Mouse (Mus musculus) kidney, embryonic 15.5 days (tissue): ENCODE results near the gene Ddhd1. TPM values are rescaled to one million over a fixed set of nuclear protein-coding genes. Genes with fewer than 3 reads are reported as not detected.

ENCODE experiments used
- ATAC-seq: fragments of 200-750 bp; cut with Nextera tagmentation; replicated peaks from 2 replicates; pipeline ENCODE4 v1.8.0; 2017; ENCODE audit warnings: moderate TSS enrichment; ENCODE audit not compliant: low FRiP score
- H3K27ac ChIP-seq: fragments of 300-500 bp; sonication (generic); 2 replicates; pipeline ENCODE4 v1.5.1; 2015; ENCODE audit warnings: mild to moderate bottlenecking, inconsistent platforms
- H3K27me3 ChIP-seq: fragments of 300-500 bp; sonication (generic); 2 replicates; pipeline ENCODE4 v1.6.1; 2015; ENCODE audit warnings: inconsistent platforms
- H3K36me3 ChIP-seq: fragments of 300-500 bp; sonication (generic); 2 replicates; pipeline ENCODE4 v1.6.1; 2015; ENCODE audit warnings: inconsistent platforms
- H3K4me1 ChIP-seq: fragments of 300-500 bp; sonication (generic); 2 replicates; pipeline ENCODE4 v1.6.1; 2015; ENCODE audit warnings: inconsistent platforms
- H3K4me2 ChIP-seq: fragments of 300-500 bp; sonication (generic); 2 replicates; pipeline ENCODE4 v1.6.1; 2015; ENCODE audit warnings: moderate library complexity, mild to moderate bottlenecking, inconsistent platforms
- H3K4me3 ChIP-seq: fragments of 300-500 bp; sonication (generic); replicated peaks from 2 replicates; pipeline ENCODE4 v1.5.1; 2015; ENCODE audit warnings: mild to moderate bottlenecking, inconsistent platforms
- H3K9ac ChIP-seq: fragments of 300-500 bp; sonication (generic); 2 replicates; pipeline ENCODE4 v1.6.1; 2015; ENCODE audit warnings: mild to moderate bottlenecking, inconsistent platforms
- H3K9me3 ChIP-seq: fragments of 300-500 bp; sonication (generic); replicated peaks from 2 replicates; pipeline ENCODE4 v1.6.1; 2016; ENCODE audit warnings: inconsistent platforms
- WGBS: fragments of 180-500 bp; shearing (Covaris S2); methylation state at CpG from one replicate; pipeline ENCODE4 v1.1.7; 2015; ENCODE audit warnings: mixed read lengths; 5-methylcytosine and 5-hydroxymethylcytosine counted together
- polyA plus RNA-seq: library from polyadenylated mRNA; unstranded; fragments of >200 nt; fragmentation: Nextera tagmentation; extraction: Ambion mirVana; gene quantifications from 2 replicates; pipeline ENCODE4 v1.2.1, GENCODE M21; 2015

Gene Ddhd1
- 5.6 and 7.8 TPM in 2 replicates for polyA plus RNA-seq

DNA sequence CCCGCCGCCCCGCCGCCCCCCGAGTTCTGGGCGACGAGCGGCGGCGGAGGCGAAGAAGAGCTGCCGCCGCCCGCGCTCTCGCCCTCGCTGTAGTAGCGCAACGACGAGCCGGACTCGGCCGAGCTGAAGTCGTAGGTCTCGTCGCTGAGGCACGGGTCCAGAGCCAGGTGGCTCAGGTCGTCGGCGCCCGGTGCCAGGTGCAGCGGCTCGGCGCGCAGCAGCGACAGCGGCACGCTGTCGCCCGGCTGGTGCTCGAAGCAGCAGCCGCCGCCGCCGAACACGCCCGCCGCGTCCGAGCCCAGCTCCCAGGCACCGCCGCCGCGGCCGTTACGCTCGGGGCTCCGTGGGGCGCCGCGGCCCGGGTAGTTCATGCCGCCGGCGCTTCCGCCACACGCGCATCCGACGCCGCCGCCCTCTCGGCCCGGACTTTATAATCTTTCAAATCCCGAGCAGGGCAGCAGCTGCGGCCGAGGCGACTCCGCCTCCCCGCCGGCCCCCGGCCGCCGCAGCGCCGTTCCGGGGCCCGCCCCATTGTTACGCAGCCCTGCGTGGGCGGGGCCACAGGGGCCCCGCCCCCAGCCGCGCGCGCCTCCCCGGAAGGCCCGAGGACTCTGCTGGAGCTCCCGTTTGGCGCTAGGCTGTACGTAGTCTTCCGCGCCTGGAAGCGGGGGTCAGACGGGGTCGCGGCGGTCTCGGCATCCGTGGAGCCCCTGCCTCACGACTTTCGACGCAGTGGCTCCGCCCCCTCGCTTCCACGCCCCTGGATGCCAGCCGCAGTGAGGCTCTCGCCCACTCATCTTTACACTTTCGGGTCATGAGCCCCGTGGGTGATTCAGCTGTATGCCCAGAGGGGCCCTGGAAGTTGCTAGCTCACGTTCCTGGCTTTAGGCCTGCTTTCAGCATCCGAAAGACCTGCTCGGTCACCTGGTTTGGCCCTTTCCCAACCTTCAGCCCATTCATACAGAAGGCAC is at the start of gene Ddhd1:
Gene Ddhd1 (minus strand): TSS at position 503 of the 971 bp plus-strand sequence.
- peak within 1 kb of the TSS; percentile 93 for H3K27ac ChIP-seq

GRCm38 (mm10) chr14:45707176-45707910 is 49.4 kb upstream of the Ddhd1 start:
- no peak for ATAC-seq
- 53% methylated on average over 3 of the region's 3 CpGs for WGBS
- H3K27ac ChIP-seq = no peak overlapping the region
- no peak overlapping the region for H3K4me2 ChIP-seq
- no peaks in the 10 kb centered on the region for H3K36me3 ChIP-seq
- H3K9me3 ChIP-seq = peaks cover 4% of the 10 kb centered on the region; the same call in 1 of the 2 replicates
- H3K27me3 ChIP-seq = no peaks in the 10 kb centered on the region
- H3K4me1 ChIP-seq = no peaks in the 10 kb centered on the region
- no peak overlapping the region for H3K9ac ChIP-seq
- no peak overlapping the region for H3K4me3 ChIP-seq

More for the DNA sequence above, at the start of gene Ddhd1:
- Histone ChIP-seq H3K9ac (peak within 1 kb of the TSS; percentile 82), H3K4me3 (peak within 1 kb of the TSS; percentile 83), H3K27me3 (no peaks in the 10 kb centered on the region), H3K4me1 (peaks cover 27% of the 10 kb centered on the region), H3K36me3 (no peaks in the 10 kb centered on the region), H3K4me2 (peak within 1 kb of the TSS; percentile 94), H3K9me3 (no peaks in the 10 kb centered on the region)
- under 1% methylated on average over 115 of the region's 123 CpGs for WGBS
- ATAC-seq = peak; percentile 94

GRCm38 (mm10) chr14:45700031-45700572 is 42.2 kb upstream of the Ddhd1 start:
- Histone ChIP-seq H3K4me1 (no peaks in the 10 kb centered on the region), H3K4me3 (no peak overlapping the region), H3K36me3 (no peaks in the 10 kb centered on the region), H3K9me3 (peaks cover 4% of the 10 kb centered on the region; the same call in 1 of the 2 replicates), H3K9ac (no peak overlapping the region), H3K27me3 (no peaks in the 10 kb centered on the region), H3K4me2 (no peak overlapping the region), H3K27ac (no peak overlapping the region)
- ATAC-seq = no peak
- 73% methylated on average over 6 of the region's 6 CpGs for WGBS

- no peak for ATAC-seq
- no peak overlapping the region for H3K27ac ChIP-seq
- no peaks in the 10 kb centered on the region for H3K4me1 ChIP-seq
- no peak overlapping the region for H3K4me3 ChIP-seq
- H3K36me3 ChIP-seq = no peaks in the 10 kb centered on the region
- peaks cover 1% of the 10 kb centered on the region; the same call in 1 of the 2 replicates for H3K9me3 ChIP-seq
- no peaks in the 10 kb centered on the region for H3K27me3 ChIP-seq
- 65% methylated on average over 3 of the region's 3 CpGs for WGBS
- no peak overlapping the region for H3K9ac ChIP-seq
- H3K4me2 ChIP-seq = no peak overlapping the region
Observed at GRCm38 (mm10) chr14:45698867-45699266, 40.9 kb upstream of the Ddhd1 start.

DNA sequence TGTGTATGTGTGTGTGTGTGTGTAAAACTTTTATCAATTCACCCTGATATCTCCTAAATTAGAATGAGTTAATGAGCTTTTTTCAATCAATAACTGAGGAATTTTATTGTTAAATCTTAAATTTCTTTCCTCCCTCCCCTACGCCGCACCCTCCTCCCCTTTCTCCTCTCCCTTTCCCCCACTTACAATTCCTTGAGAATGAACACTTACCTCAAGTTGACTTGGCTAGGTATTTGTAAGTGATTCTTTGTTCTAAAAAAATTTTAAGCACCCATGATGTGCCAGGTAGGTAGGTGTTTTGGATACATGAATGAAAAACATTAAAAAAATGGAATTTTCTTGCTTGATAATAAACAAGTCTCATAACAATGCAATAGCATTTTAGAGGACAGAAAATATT is 38.2 kb upstream of the Ddhd1 start:
- Histone ChIP-seq H3K36me3 (no peaks in the 10 kb centered on the region), H3K27ac (no peak overlapping the region), H3K4me2 (no peak overlapping the region), H3K27me3 (no peaks in the 10 kb centered on the region; the same call in 1 of the 2 replicates), H3K4me1 (no peaks in the 10 kb centered on the region), H3K4me3 (no peak overlapping the region), H3K9me3 (no peaks in the 10 kb centered on the region), H3K9ac (no peak overlapping the region)
- ATAC-seq = no peak
- WGBS = 91% methylated on average over 2 of the region's 2 CpGs

- Histone ChIP-seq H3K9ac (no peak overlapping the region), H3K36me3 (no peaks in the 10 kb centered on the region), H3K4me2 (no peak overlapping the region), H3K4me1 (peaks cover 8% of the 10 kb centered on the region; the same call in 1 of the 2 replicates), H3K27me3 (no peaks in the 10 kb centered on the region; the same call in 1 of the 2 replicates), H3K4me3 (no peak overlapping the region), H3K9me3 (no peaks in the 10 kb centered on the region), H3K27ac (no peak overlapping the region)
- ATAC-seq = no peak
- 83% methylated on average over 2 of the region's 2 CpGs for WGBS
Observed at GRCm38 (mm10) chr14:45693891-45694290, 35.9 kb upstream of the Ddhd1 start.

DNA sequence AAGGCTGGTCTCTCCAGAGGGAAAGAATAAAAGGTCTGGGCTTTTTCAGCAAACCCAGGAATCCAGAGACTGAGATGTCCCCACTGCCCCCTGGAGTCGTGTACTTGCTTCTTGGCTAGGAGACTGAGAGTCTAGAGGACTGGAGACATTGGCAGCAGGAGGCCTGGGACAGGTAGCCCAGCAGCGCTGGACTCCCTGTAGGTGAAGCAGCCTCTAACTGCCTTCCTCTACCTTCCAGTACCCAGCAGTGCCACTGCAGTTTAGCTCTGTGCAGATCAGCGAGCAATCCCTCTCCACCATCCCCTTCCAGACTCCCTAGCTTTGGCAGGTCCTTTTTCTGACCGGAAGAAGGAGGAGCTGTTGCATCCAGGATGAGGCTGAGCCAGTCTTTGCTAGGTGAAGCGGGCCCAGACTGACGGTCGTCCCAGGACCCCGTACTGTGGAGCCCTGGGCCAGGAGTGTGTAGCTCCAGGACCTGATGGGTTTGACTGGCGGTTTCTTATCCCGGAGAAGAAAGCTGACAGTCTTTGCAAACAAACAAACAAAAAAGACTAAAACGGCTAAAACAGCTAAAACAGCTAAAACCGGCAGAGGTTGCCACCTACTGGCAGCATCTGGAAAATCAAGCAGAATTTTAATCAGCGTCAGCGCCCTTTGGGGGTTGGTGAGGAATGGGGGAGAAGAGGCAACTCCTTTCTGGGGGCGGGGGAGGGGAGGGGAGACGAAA is 32.7 kb upstream of the Ddhd1 start:
- peak overlapping the region; percentile 66 for H3K27ac ChIP-seq

DNA sequence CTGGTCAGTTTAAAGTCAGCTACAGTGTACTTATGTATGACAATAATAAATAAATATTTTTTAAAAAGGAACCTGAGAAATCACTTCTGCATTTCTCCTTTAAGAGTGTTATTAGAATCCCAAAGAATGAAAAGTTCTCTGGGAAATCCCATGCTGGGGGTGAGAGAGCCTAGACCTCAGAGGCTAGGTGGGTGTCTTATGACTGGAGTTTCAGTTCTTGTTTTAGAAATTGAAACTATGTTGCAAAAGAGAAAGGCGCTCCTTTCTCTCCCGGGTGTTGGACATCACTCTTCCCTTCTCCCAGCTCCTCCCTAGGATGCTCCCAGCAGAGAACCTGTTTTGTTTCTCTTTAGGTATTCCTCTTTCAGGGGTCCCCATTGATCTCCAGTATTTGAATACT is 27.4 kb upstream of the Ddhd1 start:
- no peaks in the 10 kb centered on the region for H3K36me3 ChIP-seq
- no peak overlapping the region for H3K9ac ChIP-seq
- 86% methylated on average over 2 of the region's 2 CpGs for WGBS
- no peaks in the 10 kb centered on the region for H3K9me3 ChIP-seq
- no peak overlapping the region for H3K4me2 ChIP-seq
- H3K4me3 ChIP-seq = no peak overlapping the region
- H3K27ac ChIP-seq = no peak overlapping the region
- H3K4me1 ChIP-seq = 0 out of 2 replicates have a peak, but pooled peaks cover 4% of the 10 kb centered on the region
- H3K27me3 ChIP-seq = no peaks in the 10 kb centered on the region
- no peak for ATAC-seq

More for the DNA sequence above, 32.7 kb upstream of the Ddhd1 start:
- peak; percentile 93 for ATAC-seq
- Histone ChIP-seq H3K36me3 (no peaks in the 10 kb centered on the region), H3K9ac (peak overlapping the region; percentile 38), H3K4me2 (peak overlapping the region; percentile 66), H3K9me3 (no peaks in the 10 kb centered on the region), H3K4me1 (peaks cover 8% of the 10 kb centered on the region; the same call in 1 of the 2 replicates), H3K27me3 (no peaks in the 10 kb centered on the region; the same call in 1 of the 2 replicates), H3K4me3 (peak overlapping the region; percentile 48)
- 2% methylated on average over 16 of the region's 16 CpGs for WGBS

- H3K36me3 ChIP-seq = no peaks in the 10 kb centered on the region
- no peaks in the 10 kb centered on the region for H3K27me3 ChIP-seq
- H3K9ac ChIP-seq = no peak overlapping the region
- no peak overlapping the region for H3K27ac ChIP-seq
- no peak overlapping the region for H3K4me2 ChIP-seq
- 39% methylated on average over 6 of the region's 6 CpGs for WGBS
- no peaks in the 10 kb centered on the region for H3K9me3 ChIP-seq
- no peak for ATAC-seq
- H3K4me1 ChIP-seq = no peaks in the 10 kb centered on the region
- H3K4me3 ChIP-seq = no peak overlapping the region
Observed at GRCm38 (mm10) chr14:45676722-45677121, 18.8 kb upstream of the Ddhd1 start.

GRCm38 (mm10) chr14:45668325-45668724 is 10.4 kb upstream of the Ddhd1 start:
- 66% methylated on average over 4 of the region's 4 CpGs for WGBS
- no peak overlapping the region for H3K27ac ChIP-seq

DNA sequence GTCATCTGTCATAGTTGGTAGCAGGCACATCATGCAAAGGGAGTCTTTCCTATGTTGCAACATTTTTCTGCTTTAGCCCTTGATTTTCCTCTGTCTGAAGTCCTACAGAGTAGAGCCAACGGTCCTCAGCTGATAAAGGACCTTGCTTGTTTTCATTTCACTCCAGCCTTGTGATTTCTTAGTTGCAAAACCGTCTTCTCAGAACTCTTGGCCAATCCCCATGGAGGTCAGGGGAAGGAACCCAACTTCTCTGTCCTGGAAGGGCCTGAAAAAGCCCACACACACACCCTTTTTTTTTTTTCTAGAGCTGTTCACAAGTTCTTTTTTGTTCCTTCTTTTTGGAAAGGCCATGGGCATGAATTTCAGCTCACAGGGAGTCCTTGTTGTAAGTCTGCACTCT is 9.3 kb upstream of the Ddhd1 start:
- Histone ChIP-seq H3K27ac (no peak overlapping the region), H3K4me1 (no peaks in the 10 kb centered on the region), H3K9ac (no peak overlapping the region), H3K27me3 (no peaks in the 10 kb centered on the region), H3K4me2 (no peak overlapping the region), H3K4me3 (no peak overlapping the region), H3K9me3 (no peaks in the 10 kb centered on the region), H3K36me3 (no peaks in the 10 kb centered on the region)
- 67% methylated on average over 2 of the region's 2 CpGs for WGBS
- ATAC-seq = no peak

More at GRCm38 (mm10) chr14:45668325-45668724, 10.4 kb upstream of the Ddhd1 start:
- Histone ChIP-seq H3K4me2 (no peak overlapping the region), H3K27me3 (no peaks in the 10 kb centered on the region), H3K4me1 (no peaks in the 10 kb centered on the region), H3K36me3 (no peaks in the 10 kb centered on the region), H3K9ac (no peak overlapping the region), H3K4me3 (no peak overlapping the region), H3K9me3 (no peaks in the 10 kb centered on the region)
- ATAC-seq = no peak
